Mouse (Mus musculus) heart, adult 11 months (tissue): Measurements from ENCODE around the gene Gpr157.

ENCODE experiments used
- DNase-seq: peaks from one replicate; pipeline ENCODE4 v3.0.0; 2022

Gpr157 gene

GRCm38 (mm10) chr4:150155301-150155700 is 68.1 kb downstream of the Gpr157 start:
- no peak for DNase-seq
